Mouse (Mus musculus) kidney, adult 11 months (tissue): ENCODE measurements at regions not wholly inside any gene's neighbourhood (a gene's known extent, or its start where the extent isn't known, plus 50 kb on each side); places are given as distances from the start of the nearest gene placed in this dataset.

Source experiments
- DNase-seq: peaks from one replicate; pipeline ENCODE4 v3.0.0; 2022

GRCm38 (mm10) chr13:28560081-28560480 is 302.8 kb downstream of the Gm11361 start:
- no peak for DNase-seq

GRCm38 (mm10) chr13:28557032-28557570 is 299.8 kb downstream of the Gm11361 start:
- DNase-seq: no peak

GRCm38 (mm10) chr13:28556385-28556938 is 299.1 kb downstream of the Gm11361 start:
- DNase-seq: no peak

GRCm38 (mm10) chr13:28554143-28554830 is 297.0 kb downstream of the Gm11361 start:
- no peak for DNase-seq

- DNase-seq: no peak
Observed at GRCm38 (mm10) chr13:28552974-28553750, 295.8 kb downstream of the Gm11361 start.

- no peak for DNase-seq
Observed at GRCm38 (mm10) chr13:28551555-28551954, 294.2 kb downstream of the Gm11361 start.

GRCm38 (mm10) chr13:28545797-28546196 is 288.5 kb downstream of the Gm11361 start:
- DNase-seq: no peak

- DNase-seq: peak; percentile 49
Observed at GRCm38 (mm10) chr13:28545337-28545736, 288.0 kb downstream of the Gm11361 start.

GRCm38 (mm10) chr13:28544819-28545180 is 287.5 kb downstream of the Gm11361 start:
- DNase-seq: no peak

- DNase-seq: peak; percentile 96
Observed at GRCm38 (mm10) chr13:28544003-28544818, 286.9 kb downstream of the Gm11361 start.

- DNase-seq: no peak
Observed at GRCm38 (mm10) chr13:28541607-28542006, 284.3 kb downstream of the Gm11361 start.

- no peak for DNase-seq
Observed at GRCm38 (mm10) chr13:28533080-28533479, 275.8 kb downstream of the Gm11361 start.

GRCm38 (mm10) chr13:28532278-28532677 is 274.9 kb downstream of the Gm11361 start:
- DNase-seq: peak; percentile 95

GRCm38 (mm10) chr13:28531534-28531999 is 274.2 kb downstream of the Gm11361 start:
- peak; percentile 55 for DNase-seq

- no peak for DNase-seq
Observed at GRCm38 (mm10) chr13:28530947-28531346, 273.6 kb downstream of the Gm11361 start.

- DNase-seq: no peak
Observed at GRCm38 (mm10) chr13:28528898-28529511, 271.7 kb downstream of the Gm11361 start.

GRCm38 (mm10) chr13:28526299-28526698 is 269.0 kb downstream of the Gm11361 start:
- no peak for DNase-seq

GRCm38 (mm10) chr13:28524411-28524810 is 267.1 kb downstream of the Gm11361 start:
- DNase-seq: no peak

GRCm38 (mm10) chr13:28520127-28520482 is 262.8 kb downstream of the Gm11361 start:
- DNase-seq: no peak

- DNase-seq: peak; percentile 70
Observed at GRCm38 (mm10) chr13:28519383-28520126, 262.2 kb downstream of the Gm11361 start.

GRCm38 (mm10) chr13:28517161-28517560 is 259.8 kb downstream of the Gm11361 start:
- DNase-seq: no peak

- DNase-seq: no peak
Observed at GRCm38 (mm10) chr13:28516636-28517035, 259.3 kb downstream of the Gm11361 start.
